Mouse (Mus musculus) neural tube, embryonic 12.5 days (tissue): Measurements from ENCODE around the gene Krt39. TPM values are rescaled to one million over a fixed set of nuclear protein-coding genes. Genes with fewer than 3 reads are reported as not detected.

ENCODE experiments used
- ATAC-seq: fragments of 200-750 bp; cut with Nextera tagmentation; 2 replicates; pipeline ENCODE4 v1.8.0; 2017; ENCODE audit warnings: low read depth, mild to moderate bottlenecking, moderate TSS enrichment, moderate library complexity; ENCODE audit not compliant: low FRiP score
- H3K27ac ChIP-seq: fragments of 300-500 bp; sonication (generic); 2 replicates; pipeline ENCODE4 v1.5.1; 2016
- H3K27me3 ChIP-seq: fragments of 300-500 bp; sonication (generic); replicated peaks from 2 replicates; pipeline ENCODE4 v1.6.1; 2016; ENCODE audit warnings: mild to moderate bottlenecking
- H3K36me3 ChIP-seq: fragments of 300-500 bp; sonication (generic); 2 replicates; pipeline ENCODE4 v1.6.1; 2016; ENCODE audit warnings: mild to moderate bottlenecking
- H3K4me1 ChIP-seq: fragments of 300-500 bp; sonication (generic); 2 replicates; pipeline ENCODE4 v1.6.1; 2016
- H3K4me2 ChIP-seq: fragments of 300-500 bp; sonication (generic); replicated peaks from 2 replicates; pipeline ENCODE4 v1.6.1; 2016; ENCODE audit warnings: mild to moderate bottlenecking
- H3K4me3 ChIP-seq: fragments of 300-500 bp; sonication (generic); 2 replicates; pipeline ENCODE4 v1.5.1; 2016
- H3K9ac ChIP-seq: fragments of 300-500 bp; sonication (generic); 2 replicates; pipeline ENCODE4 v1.6.1; 2016; ENCODE audit warnings: mild to moderate bottlenecking
- H3K9me3 ChIP-seq: fragments of 300-500 bp; sonication (generic); 2 replicates; pipeline ENCODE4 v1.6.1; 2016; ENCODE audit warnings: mild to moderate bottlenecking
- WGBS: fragments of 180-500 bp; shearing (Covaris S2); methylation state at CpG from one replicate; pipeline ENCODE4 v1.1.7; 2016; 5-methylcytosine and 5-hydroxymethylcytosine counted together
- polyA plus RNA-seq: library from polyadenylated mRNA; unstranded; fragments of >200 nt; fragmentation: Nextera tagmentation; extraction: Ambion mirVana; gene quantifications from 2 replicates; pipeline ENCODE4 v1.2.1, GENCODE M21; 2016

Gene Krt39
- polyA plus RNA-seq, 1 experiment from 2014 or later, result not detected

GRCm38 (mm10) chr11:99466316-99466715, 54.8 kb downstream of the Krt39 start:
- Histone ChIP-seq H3K27me3 (0 out of 2 replicates have a peak, but pooled peaks cover 3% of the 10 kb centered on the region), H3K9ac (no peak overlapping the region), H3K9me3 (no peaks in the 10 kb centered on the region), H3K4me2 (no peak overlapping the region), H3K4me3 (no peak overlapping the region), H3K4me1 (no peaks in the 10 kb centered on the region), H3K27ac (no peak overlapping the region), H3K36me3 (no peaks in the 10 kb centered on the region)
- no peak for ATAC-seq
- WGBS, result 33% methylated on average over 7 of the region's 7 CpGs

- Histone ChIP-seq H3K9ac (no peak overlapping the region), H3K36me3 (no peaks in the 10 kb centered on the region), H3K27me3 (0 out of 2 replicates have a peak, but pooled peaks cover 3% of the 10 kb centered on the region), H3K9me3 (no peaks in the 10 kb centered on the region), H3K4me1 (no peaks in the 10 kb centered on the region), H3K27ac (no peak overlapping the region), H3K4me2 (no peak overlapping the region), H3K4me3 (no peak overlapping the region)
- 7% methylated on average over 5 of the region's 5 CpGs for WGBS
- ATAC-seq, result no peak
Observed at GRCm38 (mm10) chr11:99464836-99465235, 56.3 kb downstream of the Krt39 start.

Other genes with a start within 250 kb of the Krt39 start
- gene Krt24, start 236.1 kb downstream of the Krt39 start, polyA plus RNA-seq, result 0.18 and 0.47 TPM in 2 replicates
- 0.13 TPM in 1 of 2 replicates, not detected in the other for gene Krt25, start 198.4 kb downstream of the Krt39 start, polyA plus RNA-seq
- 0.23 TPM in 1 of 2 replicates, not detected in the other for gene Krt26, start 183.4 kb downstream of the Krt39 start, polyA plus RNA-seq
- not detected in 2 replicates for gene Krt27, start 170.2 kb downstream of the Krt39 start, polyA plus RNA-seq
- 0.30 and 0.40 TPM in 2 replicates for gene Krt28, start 146.4 kb downstream of the Krt39 start, polyA plus RNA-seq
- gene Krt10, start 132.0 kb downstream of the Krt39 start, polyA plus RNA-seq, result 32.2 and 36.1 TPM in 2 replicates
- gene Krt12, start 99.1 kb downstream of the Krt39 start, polyA plus RNA-seq, result not detected in 2 replicates
- 0.20 and 0.38 TPM in 2 replicates for gene Krt20, start 83.2 kb downstream of the Krt39 start, polyA plus RNA-seq
- gene Krt23, start 28.2 kb downstream of the Krt39 start, polyA plus RNA-seq, result not detected in 2 replicates
- gene Krt40, start 21.8 kb upstream of the Krt39 start, polyA plus RNA-seq, result not detected in 2 replicates
- not detected in 2 replicates for gene Krtap3-3, start 29.5 kb upstream of the Krt39 start, polyA plus RNA-seq
- gene Krtap3-2, start 35.5 kb upstream of the Krt39 start, polyA plus RNA-seq, result not detected in 2 replicates
- not detected in 2 replicates for gene Gm11939, start 38.1 kb upstream of the Krt39 start, polyA plus RNA-seq
- gene Krtap3-1, start 45.3 kb upstream of the Krt39 start, polyA plus RNA-seq, result not detected in 2 replicates
- not detected in 2 replicates for gene Krtap1-5, start 59.7 kb upstream of the Krt39 start, polyA plus RNA-seq
- gene Krtap1-4, start 62.3 kb upstream of the Krt39 start, polyA plus RNA-seq, result not detected in 2 replicates
- gene Krtap1-3, start 70.0 kb upstream of the Krt39 start, polyA plus RNA-seq, result not detected in 2 replicates
- not detected in 2 replicates for gene Krtap9-3, start 76.8 kb upstream of the Krt39 start, polyA plus RNA-seq
- gene Gm11938, start 82.0 kb upstream of the Krt39 start, polyA plus RNA-seq, result not detected in 2 replicates
- gene Gm11937, start 88.9 kb upstream of the Krt39 start, polyA plus RNA-seq, result not detected in 2 replicates
- not detected in 2 replicates for gene Krtap2-4, start 93.5 kb upstream of the Krt39 start, polyA plus RNA-seq
- not detected in 2 replicates for gene Gm11562, start 99.1 kb upstream of the Krt39 start, polyA plus RNA-seq
- gene Krtap4-1, start 106.9 kb upstream of the Krt39 start, polyA plus RNA-seq, result not detected in 2 replicates
- gene Krtap4-2, start 113.7 kb upstream of the Krt39 start, polyA plus RNA-seq, result not detected in 2 replicates
- not detected in 2 replicates for gene Krtap4-7, start 122.8 kb upstream of the Krt39 start, polyA plus RNA-seq
- not detected in 2 replicates for gene Gm11555, start 128.9 kb upstream of the Krt39 start, polyA plus RNA-seq
- not detected in 2 replicates for gene Gm11563, start 137.6 kb upstream of the Krt39 start, polyA plus RNA-seq
- gene Krtap4-6, start 144.6 kb upstream of the Krt39 start, polyA plus RNA-seq, result not detected in 2 replicates
- not detected in 2 replicates for gene Gm14190, start 169.4 kb upstream of the Krt39 start, polyA plus RNA-seq
- not detected in 2 replicates for gene Gm14180, start 213.0 kb upstream of the Krt39 start, polyA plus RNA-seq